ENCODE assay signal across 8 mouse cellular contexts in the genomic region with DNA sequence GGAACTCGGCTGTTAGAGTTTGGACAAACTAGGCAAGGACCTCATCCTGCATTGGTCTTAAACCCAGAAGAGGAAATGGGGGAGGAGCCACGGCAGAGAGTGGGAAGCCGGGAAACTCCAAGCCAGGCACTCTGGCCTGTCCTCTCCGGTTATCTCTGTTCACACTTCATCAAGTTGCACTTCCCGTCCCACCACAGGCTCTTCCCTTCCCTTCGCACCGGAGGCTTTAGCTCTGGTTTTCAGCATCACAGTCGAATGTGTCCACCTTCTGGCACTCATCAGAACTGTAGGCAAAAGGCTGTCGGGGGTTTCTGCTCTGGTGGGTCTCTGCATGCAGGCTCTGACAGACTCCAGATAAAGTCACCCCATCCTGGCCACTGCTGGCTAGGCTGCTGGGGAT. TPM values are rescaled to one million over a fixed set of nuclear protein-coding genes. Genes with fewer than 3 reads are reported as not detected.
A peak's percentile ranks its signal among the peaks of the same experiment; 100 is the strongest.
DNase-seq lines count a peak whose midpoint lies in the region; ATAC-seq and TF ChIP-seq lines count a peak whose summit lies in the region.

No protein-coding gene starts in this region.

- H3K9me3 ChIP-seq in heart, embryonic 11.5 days (replicated peaks; ENCODE audit: control insufficient read depth, low read length) = no peaks in the 10 kb centered on the region
- no peaks in the 10 kb centered on the region for H3K9me3 ChIP-seq in liver, embryonic 14.5 days (ENCODE audit: control insufficient read depth, low read length)

- peaks cover 32% of the 10 kb centered on the region for H3K27me3 ChIP-seq in heart, embryonic 11.5 days (ENCODE audit: control insufficient read depth, insufficient read depth, low read length)
- no peaks in the 10 kb centered on the region for H3K27me3 ChIP-seq in liver, embryonic 14.5 days (ENCODE audit: control insufficient read depth, insufficient read depth, low read length)

- H3K4me2 ChIP-seq in heart, embryonic 11.5 days = peak overlapping the region; percentile 12
- H3K4me2 ChIP-seq in liver, embryonic 14.5 days (ENCODE audit: low read depth) = no peak overlapping the region

- no peak for TF ChIP-seq EP300 in liver, embryonic 14.5 days (IDR thresholded peaks at IDR 0.05; ENCODE audit: low read depth)

- intact Hi-C loops in heart, postnatal 25 days (cut with DNase I) = loop anchor here (5.0 kb wide), 1 partner anchor 94 kb away; a partner anchor contains a TSS

- peak; percentile 53 for TF ChIP-seq CTCF in liver, embryonic 14.5 days (IDR thresholded peaks at IDR 0.05; ENCODE audit: low read depth)

- peak; percentile 97 for DNase-seq in heart, adult 11 months
- no peak for DNase-seq in heart, postnatal 25 days (ENCODE audit: low spot score)
- peak; percentile 56 for DNase-seq in MN1 (ENCODE audit: low spot score)
- DNase-seq in liver, embryonic 14.5 days (ENCODE audit: low read depth in 3 of 3, low spot score in 3 of 3) = no peak
- peak; percentile 39 for DNase-seq in yolk sac, embryonic 10.5 days (ENCODE audit: low spot score)
- DNase-seq in layer of hippocampus, postnatal 25 days (ENCODE audit: extremely low spot score in 1 of 2, low spot score in 1 of 2) = no peak
- DNase-seq in urinary bladder, adult 18-20 months (ENCODE audit: low spot score in 2 of 2) = no peak

- H3K4me3 ChIP-seq in heart, embryonic 11.5 days (ENCODE audit: low read depth, low read length) = no peak overlapping the region
- no peak overlapping the region for H3K4me3 ChIP-seq in liver, embryonic 14.5 days (ENCODE audit: insufficient read depth in 1 of 2, low read depth in 2 of 2, low read length in 2 of 2)

- peak; percentile 60 for ATAC-seq in heart, embryonic 11.5 days (replicated peaks; ENCODE audit: insufficient number of reproducible peaks, low FRiP score, low TSS enrichment)
- no peak for ATAC-seq in liver, embryonic 14.5 days (ENCODE audit: insufficient read depth)

- peaks cover 12% of the 10 kb centered on the region for H3K4me1 ChIP-seq in heart, embryonic 11.5 days (ENCODE audit: control insufficient read depth, insufficient read depth, low read length)
- peaks cover 2 to 3% of the 10 kb centered on the region in 2 experiments; a peak in 3 of 4 replicates for H3K4me1 ChIP-seq in liver, embryonic 14.5 days (replicated peaks; ENCODE audit: control insufficient read depth in 2 of 2, insufficient read depth in 2 of 2, low read length in 1 of 2)

- H3K27ac ChIP-seq in heart, embryonic 11.5 days (ENCODE audit: low read depth, low read length) = no peak overlapping the region
- H3K27ac ChIP-seq in liver, embryonic 14.5 days = no peak overlapping the region

- WGBS in heart, embryonic 11.5 days (ENCODE audit: insufficient replicate concordance) = 4% methylated on average over 9 of the region's 9 CpGs
- 3% methylated on average over 9 of the region's 9 CpGs for WGBS in liver, embryonic 14.5 days (ENCODE audit: insufficient replicate concordance)

- H3K36me3 ChIP-seq in heart, embryonic 11.5 days (ENCODE audit: control insufficient read depth, insufficient read depth, low read length) = 0 out of 2 replicates have a peak, but pooled peaks cover 2% of the 10 kb centered on the region
- H3K36me3 ChIP-seq in liver, embryonic 14.5 days (replicated peaks; ENCODE audit: control insufficient read depth, insufficient read depth, low read depth) = no peaks in the 10 kb centered on the region

- no peak overlapping the region for H3K9ac ChIP-seq in heart, embryonic 11.5 days (ENCODE audit: low read depth, low read length)
- no peak overlapping the region for H3K9ac ChIP-seq in liver, embryonic 14.5 days (replicated peaks)

RNA-seq across cellular contexts. Expression of a gene that starts 48.5 kb away (rescaled TPM):
- under 1 TPM in 1 of 2 experiments, not detected in 1; 0.14 TPM for total RNA-seq in heart, postnatal 25 days (2021)
- 0.11 and 0.20 TPM in 2 replicates for polyA plus RNA-seq in heart, embryonic 11.5 days (2014; fragmentation: Nextera tagmentation; extraction: Ambion mirVana)
- polyA plus RNA-seq in liver, embryonic 14.5 days (2012; rRNA removed) = 0.06 and 0.09 TPM in 2 replicates
- polyA plus RNA-seq in liver, embryonic 14.5 days (2014; fragmentation: Nextera tagmentation; extraction: Ambion mirVana) = 0.04 TPM in 1 of 2 replicates, not detected in the other
- under 1 TPM; 0.12 to 0.14 TPM for total RNA-seq in layer of hippocampus, postnatal 25 days (2021)

RNA-seq across cellular contexts. Expression of a gene that starts 52.1 kb away (rescaled TPM):
- 10 to 100 TPM; 36.1 to 48.5 TPM for total RNA-seq in heart, postnatal 25 days (2021)
- polyA plus RNA-seq in heart, embryonic 11.5 days (2014; fragmentation: Nextera tagmentation; extraction: Ambion mirVana) = 30.8 and 31.7 TPM in 2 replicates
- polyA plus RNA-seq in liver, embryonic 14.5 days (2012; rRNA removed) = 14.9 and 17.1 TPM in 2 replicates
- polyA plus RNA-seq in liver, embryonic 14.5 days (2014; fragmentation: Nextera tagmentation; extraction: Ambion mirVana) = 8.8 and 14.7 TPM in 2 replicates
- total RNA-seq in layer of hippocampus, postnatal 25 days (2021) = 10 to 100 TPM; 93.8 to 95.1 TPM

Comparison
In these comparisons a context has a peak if more than half of its experiments do, and no peak if none do; other contexts are left out.
1. DNase-seq: peak in heart, adult 11 months (single experiment), MN1 (single experiment) and yolk sac, embryonic 10.5 days (single experiment); none in heart, postnatal 25 days (single experiment), liver, embryonic 14.5 days (0 of 3), layer of hippocampus, postnatal 25 days (0 of 2) and urinary bladder, adult 18-20 months (0 of 2).